Mouse (Mus musculus): Measurements from ENCODE around the gene Phospho1.

Gene Phospho1

GRCm38 (mm10) chr11:95834143-95834667 is 9.9 kb downstream of the Phospho1 start:
- in situ Hi-C loops (cut with MboI), result no loop called here

DNA sequence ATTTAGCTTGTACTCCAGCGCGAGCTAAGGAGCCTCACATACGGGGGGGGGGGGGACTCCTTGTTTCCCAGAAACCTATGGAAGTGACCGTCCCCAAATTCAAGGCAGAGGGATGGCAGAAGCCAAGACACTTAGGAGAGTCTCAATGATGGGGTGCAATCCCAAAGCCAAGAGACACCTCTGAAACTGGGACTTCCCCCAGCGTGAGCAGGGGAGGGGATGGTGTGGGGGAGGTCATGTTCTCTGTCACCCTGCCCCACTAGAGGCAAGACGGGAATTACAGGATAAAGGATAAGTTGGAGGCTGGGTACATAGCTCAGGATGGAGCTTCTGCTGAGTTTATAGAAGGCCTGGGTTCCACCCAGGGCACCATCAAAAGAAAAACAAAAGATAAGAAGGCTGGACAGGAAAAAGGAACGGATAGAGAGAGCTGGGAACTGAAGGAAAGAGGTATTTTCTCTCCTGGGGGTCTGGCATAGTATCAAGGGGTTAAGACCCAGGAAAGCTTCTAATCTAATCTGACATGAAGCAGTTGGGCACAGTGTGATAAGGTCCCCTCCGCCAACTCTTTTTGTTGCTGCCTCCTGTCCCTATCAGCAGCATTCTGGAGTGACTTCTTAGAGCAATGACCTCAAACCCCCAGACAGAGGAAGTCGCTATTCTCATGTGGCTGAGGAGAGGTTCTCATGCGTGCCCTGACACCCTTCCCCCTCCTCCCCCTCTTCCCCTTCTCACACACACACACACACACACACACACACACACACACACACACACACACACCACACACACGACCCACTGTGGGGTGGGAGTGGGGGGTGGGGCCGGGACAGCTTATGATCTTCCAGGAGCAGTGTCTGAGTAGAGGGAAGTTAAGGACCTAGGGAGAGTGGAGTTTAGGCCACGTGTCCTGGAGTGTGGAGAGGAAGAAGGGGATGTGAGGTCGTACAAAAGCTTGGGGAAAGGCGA is 10.7 kb downstream of the Phospho1 start:
- in situ Hi-C loops (cut with MboI), result no loop called here

GRCm38 (mm10) chr11:95835832-95836231 is 11.5 kb downstream of the Phospho1 start:
- in situ Hi-C loops (cut with MboI), result no loop called here

DNA sequence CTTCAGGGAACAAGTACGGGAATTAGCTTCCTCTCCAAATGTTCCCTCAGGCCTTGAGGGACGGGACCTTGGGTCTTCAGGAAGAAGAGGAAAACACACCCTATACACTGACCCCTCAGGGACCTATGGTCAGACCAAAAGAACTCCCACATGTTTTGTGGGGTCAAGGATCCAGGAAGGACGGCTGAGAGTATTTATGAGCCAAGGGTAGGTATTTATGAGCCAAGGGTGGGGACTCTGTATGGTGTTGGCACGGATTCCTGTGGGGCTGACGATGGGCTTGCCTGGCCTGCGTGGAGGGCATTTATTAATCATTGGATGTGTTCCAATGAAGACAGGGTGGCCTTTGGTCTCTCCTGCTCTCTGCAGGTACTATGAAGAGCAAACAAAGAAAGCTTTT is 12.1 kb downstream of the Phospho1 start:
- in situ Hi-C loops (cut with MboI), result no loop called here

DNA sequence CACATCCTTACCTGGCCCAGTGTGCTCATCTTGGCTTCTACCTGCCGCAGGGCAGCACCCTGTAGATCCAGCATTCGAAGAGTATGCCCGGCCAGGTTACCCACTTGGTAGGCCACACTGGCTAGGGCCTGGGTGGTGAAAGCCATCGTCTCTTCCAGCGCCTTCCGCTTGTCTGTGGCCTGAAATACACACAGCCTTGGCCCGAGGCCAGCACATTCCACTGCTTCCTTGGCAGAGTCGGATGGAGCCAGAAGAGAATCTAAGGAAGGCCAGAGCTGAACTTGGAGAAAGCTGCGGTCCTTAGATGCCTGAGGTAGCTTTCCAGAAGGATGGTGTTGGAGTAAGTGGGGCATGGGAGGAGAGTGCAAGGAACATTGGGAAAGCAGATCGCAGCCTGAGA is 12.8 kb downstream of the Phospho1 start, which contains the start of gene Gngt2:
TSS of gene Gngt2 (plus strand) at position 158 of the 400 bp plus-strand sequence.
- in situ Hi-C loops (cut with MboI), result no loop called here

DNA sequence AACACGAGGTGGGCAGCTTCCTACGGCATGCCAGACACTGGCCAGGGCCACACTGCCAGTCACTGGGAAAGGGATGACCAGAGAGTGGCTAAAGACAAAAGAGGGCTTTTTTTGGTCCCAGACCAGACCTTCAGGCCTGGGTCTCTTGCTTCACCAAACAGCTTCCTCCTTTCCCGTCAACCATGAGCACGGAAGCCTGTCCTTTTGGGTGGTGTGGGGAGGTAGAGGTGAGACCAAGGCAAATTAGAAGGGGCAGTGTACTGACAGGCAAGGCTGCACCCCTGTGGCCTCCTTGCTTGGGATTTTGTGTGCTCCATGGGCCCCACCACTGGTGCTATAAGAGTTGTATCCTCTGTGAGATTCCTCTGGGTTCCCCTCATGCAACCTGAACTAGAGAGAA is 14.3 kb downstream of the Phospho1 start:
- in situ Hi-C loops (cut with MboI), result no loop called here

DNA sequence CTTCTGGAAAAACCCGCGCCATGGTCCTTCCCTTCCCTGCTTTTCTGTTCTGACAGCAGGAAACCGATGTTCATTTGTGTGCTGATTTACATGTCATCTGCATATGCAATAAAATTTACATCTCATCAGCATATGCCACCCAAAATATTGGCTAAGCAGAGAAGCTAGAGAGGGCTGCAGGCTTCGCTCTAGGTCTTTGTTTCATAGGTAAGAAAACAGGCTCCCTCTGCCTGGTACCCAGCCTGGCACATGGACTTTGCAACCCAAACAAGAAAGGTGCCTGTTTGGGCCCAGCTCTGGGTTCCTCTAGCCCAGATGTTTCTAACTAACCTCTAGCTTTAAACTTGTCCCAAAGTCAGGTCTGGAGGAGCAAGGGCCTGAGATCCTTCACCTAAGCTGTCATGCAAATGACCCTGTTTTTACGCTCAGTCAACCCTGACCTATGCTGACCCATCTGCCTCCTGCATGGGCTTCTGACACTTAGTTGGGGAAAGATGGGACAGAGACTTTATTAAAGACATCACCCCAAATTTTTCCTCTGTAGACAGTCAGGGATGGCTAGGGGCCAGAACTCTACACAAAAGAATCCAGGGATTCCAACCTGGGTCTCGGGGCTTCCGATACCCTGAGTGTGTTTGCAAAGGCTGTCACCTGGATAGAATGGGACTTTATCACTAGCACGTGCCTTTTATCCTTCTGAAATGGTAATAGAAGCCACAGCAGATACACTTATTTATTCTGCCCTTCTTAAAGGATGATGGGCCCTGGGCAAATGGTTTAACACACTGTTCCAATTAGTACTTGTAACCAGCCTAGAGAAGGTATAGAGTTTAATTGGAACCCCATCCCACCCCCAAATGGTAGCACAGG is 14.9 kb downstream of the Phospho1 start:
- in situ Hi-C loops (cut with MboI), result no loop called here

GRCm38 (mm10) chr11:95840694-95841497 is 16.6 kb downstream of the Phospho1 start:
- in situ Hi-C loops (cut with MboI), result no loop called here

DNA sequence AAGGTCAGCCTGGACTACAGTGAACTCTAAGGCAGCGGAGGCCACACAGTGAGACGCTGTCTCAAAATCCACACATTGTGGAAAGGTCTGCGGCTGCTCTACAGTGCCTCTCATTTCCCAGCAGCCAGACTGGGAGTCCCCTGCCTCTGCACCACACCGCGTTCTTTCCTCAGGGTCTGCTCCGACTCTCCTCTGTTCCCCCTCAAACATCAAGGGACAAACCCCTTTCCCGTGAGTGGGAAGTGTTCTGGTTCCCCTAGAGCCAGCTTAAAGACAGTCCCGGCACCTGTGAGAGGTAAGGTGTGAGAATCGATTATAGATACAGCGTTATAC is 17.2 kb downstream of the Phospho1 start:
- in situ Hi-C loops (cut with MboI), result no loop called here

GRCm38 (mm10) chr11:95842074-95842681 is 17.9 kb downstream of the Phospho1 start, which contains the start of gene Abi3:
Gene Abi3 (minus strand): TSS chr11:95842476.
- in situ Hi-C loops (cut with MboI), result no loop called here

DNA sequence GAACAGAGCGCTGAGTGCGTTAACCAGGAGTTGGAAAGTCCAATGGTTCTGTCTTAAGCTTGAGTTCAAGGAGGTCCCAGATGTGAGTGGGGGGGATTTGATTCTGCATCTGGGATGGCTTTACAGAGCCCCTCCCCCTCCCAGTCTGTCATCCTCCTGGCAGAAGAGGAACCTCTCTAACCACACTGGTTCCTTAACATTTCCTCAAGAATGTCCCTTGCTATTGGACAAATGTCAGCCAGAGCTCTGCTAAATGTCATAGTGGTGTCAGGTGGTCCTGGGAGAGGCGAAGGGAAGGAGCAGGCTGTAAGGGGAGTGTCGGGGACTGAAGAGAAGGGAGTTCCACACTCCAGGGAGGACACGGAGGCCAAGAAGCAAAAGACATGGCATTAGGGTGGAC is 18.7 kb downstream of the Phospho1 start:
- in situ Hi-C loops (cut with MboI), result no loop called here

- in situ Hi-C loops (cut with MboI), result no loop called here
These were observed 19.2 kb downstream of the Phospho1 start for GRCm38 (mm10) chr11:95843421-95843950.

DNA sequence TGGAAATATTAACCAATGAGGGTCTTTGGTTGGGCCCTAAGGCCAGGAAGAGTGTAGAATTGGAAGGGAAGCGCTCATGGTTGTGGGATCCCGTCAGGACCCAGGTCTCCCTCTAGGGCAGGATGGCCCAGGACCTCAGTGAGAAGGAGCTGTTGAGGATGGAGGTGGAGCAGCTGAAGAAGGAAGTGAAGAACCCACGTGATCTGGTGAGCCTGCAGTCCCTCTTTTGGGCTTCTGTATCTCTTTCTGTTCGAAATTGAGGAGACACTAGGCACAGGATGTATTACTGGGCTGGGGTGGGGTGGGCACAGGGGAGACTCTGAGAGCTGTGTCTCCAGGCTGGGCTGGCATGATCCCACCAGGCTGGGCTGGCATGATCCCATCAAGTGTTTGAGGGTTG is 20.6 kb downstream of the Phospho1 start:
- in situ Hi-C loops (cut with MboI), result no loop called here

GRCm38 (mm10) chr11:95850898-95851297 is 26.6 kb downstream of the Phospho1 start:
- in situ Hi-C loops (cut with MboI), result no loop called here

GRCm38 (mm10) chr11:95853684-95854083 is 29.4 kb downstream of the Phospho1 start:
- in situ Hi-C loops (cut with MboI), result no loop called here

DNA sequence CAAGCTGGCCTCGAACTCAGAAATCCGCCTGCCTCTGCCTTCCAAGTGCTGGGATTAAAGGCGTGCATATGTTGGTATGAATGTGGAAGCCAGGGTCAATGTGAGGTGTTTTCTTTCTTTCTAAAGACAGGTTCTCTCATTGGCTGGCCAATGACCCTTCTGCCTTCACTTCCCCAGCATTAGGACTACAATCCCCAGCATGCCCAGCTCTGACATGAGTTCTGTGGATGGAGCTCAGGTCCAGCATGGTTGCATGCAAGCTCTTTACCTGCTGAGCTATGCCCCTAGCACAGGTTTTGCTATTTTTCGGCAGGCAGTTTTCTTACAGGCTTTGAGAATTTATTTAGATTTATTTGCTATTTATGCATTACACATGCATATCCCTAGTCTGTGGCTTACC is 33.0 kb downstream of the Phospho1 start:
- in situ Hi-C loops (cut with MboI), result loop anchor here (5.0 kb wide), 1 partner anchor 35 kb away; the partner anchor contains the start of gene Phospho1

DNA sequence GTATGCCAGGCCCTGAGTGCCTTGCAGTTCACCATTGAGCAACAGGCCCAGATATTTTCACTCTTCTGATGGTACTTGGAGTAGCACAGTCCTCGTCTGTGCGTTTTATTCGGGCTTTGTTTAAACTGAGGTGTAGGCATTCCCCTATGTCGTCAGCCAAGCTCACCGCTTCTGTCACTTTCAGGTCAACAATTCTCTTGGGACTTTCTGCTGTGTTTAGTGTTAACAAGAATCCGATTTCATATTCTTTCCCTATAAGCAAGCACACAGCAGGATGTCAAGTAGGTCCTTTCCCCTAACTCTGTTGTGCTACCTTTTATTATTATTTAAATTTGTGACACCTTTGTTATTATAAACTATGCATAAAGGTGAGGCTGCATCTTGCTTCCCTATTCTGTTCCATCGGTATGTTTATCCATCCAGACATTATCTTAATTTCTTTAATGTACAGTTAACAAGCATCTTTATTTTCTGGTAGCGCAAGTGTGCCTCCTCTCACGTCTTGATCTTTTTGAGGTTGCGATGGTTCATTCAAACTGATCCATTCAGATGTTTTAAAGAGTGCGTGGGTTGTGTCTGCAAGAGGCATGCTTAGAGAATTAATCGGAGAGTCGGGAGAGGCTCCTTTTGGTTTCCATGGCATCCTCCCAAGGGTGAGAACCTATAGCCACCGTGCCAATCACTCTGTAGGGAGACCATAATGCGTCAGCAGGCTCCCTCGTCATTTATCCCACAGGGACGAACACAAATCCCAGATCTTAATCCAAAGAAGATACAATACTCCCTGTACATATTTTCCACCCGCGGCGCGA is 33.6 kb downstream of the Phospho1 start:
- in situ Hi-C loops (cut with MboI), result loop anchor here (5.0 kb wide), 1 partner anchor 36 kb away; the partner anchor contains the start of gene Phospho1

DNA sequence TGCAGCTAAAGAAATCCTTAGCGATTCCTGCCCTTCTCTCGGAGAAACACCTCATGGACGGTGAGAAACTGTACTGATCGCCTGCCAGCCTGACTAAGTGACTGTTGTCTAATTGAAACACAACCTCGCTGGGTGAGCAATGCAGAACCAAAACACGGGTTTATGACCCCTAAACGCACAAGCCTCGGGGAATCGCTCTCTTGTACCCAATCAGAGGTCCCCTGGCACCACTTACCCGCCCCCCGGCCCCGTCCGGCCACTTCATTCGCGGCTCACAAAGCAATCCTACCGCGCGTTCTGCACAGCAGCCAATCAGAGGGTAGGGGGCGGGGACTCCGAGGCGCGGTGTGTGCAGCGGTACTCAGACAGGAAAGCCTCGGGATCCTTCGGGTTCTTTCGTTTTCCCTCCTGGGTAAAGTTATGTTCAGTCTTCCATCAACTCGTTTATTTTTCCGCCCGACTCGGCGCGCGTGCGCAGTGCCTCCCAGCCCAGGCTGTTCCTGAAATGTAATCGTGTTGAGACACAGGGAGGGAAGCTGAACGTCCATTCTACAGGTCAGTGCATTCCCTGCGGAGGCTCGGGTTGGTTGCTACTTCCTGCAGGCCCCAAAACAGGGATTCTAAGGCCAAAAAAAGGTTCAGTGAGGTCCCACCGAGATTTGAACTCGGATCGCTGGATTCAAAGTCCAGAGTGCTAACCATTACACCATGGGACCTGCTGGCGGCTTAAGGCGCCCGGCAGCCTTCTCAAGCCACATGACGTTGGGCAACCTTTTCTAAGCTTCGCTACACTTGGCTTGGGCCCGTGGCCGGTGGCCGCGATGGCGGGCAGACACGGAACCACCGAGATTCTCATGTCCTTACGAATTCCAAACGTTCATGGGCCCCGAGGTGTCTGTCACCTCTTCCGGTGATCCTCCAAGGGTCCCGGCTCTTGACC is 34.5 kb downstream of the Phospho1 start:
- in situ Hi-C loops (cut with MboI), result loop anchor here (5.0 kb wide), 1 partner anchor 36 kb away; the partner anchor contains the start of gene Phospho1

All from mature B cell (primary cell).